Mouse (Mus musculus) kidney, adult 9 months (tissue): ENCODE results near the gene Nlrp3.
"Not testable (repeated sequence)": the region's sequence is repeated elsewhere in the genome, so short reads cannot be mapped to it uniquely, and the experiment has no call there.

ENCODE experiments used
- DNase-seq: peaks from one replicate; pipeline ENCODE4 v3.0.0; 2022

The Nlrp3 gene

DNA sequence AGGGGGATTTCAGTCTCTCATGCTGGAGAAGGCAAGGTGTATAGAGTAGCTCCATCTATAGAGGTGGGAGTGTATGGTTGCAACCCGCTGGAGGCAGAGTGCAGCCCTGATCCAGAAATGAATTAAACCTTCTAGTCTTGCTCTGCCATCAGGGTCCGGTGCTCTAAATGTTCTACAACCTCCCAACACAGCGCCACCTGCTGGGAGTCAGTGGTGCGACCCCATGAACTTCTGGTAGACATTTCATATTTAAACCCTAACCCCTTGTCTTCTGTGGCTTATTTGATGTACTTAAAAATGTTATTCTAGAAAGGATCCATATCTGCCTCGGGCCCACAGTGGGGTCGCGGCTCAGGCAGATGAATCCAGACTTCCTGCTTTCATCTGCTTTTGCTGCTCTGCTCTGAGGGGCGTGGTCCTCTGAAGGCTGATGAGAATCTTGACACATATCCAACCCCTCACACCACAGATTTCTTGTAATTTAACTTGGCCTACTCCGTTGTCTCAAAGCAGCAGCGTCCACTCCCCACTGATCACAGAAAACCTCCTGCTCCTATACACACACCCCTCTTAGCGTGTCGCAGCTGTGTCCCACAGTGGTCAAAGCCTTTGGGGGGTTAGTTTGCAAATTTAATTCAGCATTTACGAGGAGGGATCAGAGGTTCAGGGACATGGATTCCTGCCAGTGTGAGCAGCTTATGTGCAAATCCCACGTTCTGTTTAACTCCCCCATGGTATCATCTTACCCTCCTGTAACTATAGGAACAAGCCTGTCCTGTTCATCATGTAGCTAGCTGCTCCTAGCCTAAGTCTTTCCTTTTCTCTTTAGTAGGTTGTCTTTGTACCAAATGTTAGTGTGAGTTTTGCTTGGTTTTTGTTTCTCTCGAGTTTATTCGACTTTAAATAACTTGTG is 3.9 kb upstream of the Nlrp3 start:
- peak; percentile 31 for DNase-seq

DNA sequence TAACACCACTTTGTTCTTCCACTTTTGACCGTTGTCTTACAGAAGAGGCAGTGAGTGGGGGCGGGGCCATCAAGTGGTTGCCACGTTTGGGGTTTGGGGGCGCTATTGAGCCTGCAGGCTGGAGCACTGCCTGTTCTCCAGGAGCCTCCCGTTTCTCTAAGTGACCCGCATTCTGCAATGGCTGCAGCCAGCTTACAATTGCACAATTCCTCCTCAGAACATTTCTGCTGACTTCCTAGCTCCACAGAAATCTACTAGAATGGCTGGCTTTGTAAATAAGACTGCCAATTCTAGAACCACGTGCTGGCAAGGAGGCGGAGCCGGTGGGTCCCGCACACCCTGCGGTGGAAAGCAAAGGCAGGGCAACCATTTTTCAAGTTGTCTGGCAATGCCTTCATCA is 3.0 kb upstream of the Nlrp3 start:
- DNase-seq: peak; percentile 45

DNA sequence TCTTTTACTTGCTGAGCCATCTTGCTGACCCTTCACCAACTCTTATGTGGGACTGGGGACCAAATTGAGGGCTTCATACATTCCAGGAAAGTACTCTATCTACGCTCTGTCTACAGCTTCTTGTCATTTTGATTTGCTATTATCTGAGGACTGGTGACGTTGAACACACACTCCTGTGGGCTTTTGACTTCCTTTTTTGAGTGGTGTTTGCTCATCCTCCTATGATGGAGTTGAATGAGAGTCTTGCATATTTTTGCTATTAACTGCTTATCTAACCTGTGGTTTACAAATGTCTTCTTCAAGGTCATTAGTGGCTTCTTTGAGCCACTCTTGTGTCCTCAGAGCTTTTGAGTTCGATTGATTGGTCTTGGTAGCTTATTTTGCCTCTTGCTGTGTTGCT is 1.2 kb upstream of the Nlrp3 start:
- DNase-seq: no peak

DNA sequence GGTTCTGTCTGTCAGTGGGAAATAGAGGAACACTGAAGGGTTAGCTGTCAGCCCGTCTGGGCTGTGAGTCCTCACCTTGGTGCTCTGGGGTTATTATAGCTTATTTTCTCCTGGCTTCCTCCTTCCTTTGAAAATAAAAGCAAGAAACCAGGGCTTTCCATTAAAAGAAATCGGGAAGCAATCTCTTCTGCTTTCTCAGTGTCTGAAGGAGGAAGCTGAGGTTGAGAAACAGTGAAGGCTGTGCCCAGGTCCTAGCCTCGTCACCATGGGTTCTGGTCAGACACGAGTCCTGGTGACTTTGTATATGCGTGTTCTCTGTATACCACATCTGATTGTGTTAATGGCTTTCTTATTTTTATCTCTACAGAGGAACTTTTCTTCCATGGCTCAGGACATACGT is 1.1 kb downstream of the Nlrp3 start:
- no peak for DNase-seq

DNA sequence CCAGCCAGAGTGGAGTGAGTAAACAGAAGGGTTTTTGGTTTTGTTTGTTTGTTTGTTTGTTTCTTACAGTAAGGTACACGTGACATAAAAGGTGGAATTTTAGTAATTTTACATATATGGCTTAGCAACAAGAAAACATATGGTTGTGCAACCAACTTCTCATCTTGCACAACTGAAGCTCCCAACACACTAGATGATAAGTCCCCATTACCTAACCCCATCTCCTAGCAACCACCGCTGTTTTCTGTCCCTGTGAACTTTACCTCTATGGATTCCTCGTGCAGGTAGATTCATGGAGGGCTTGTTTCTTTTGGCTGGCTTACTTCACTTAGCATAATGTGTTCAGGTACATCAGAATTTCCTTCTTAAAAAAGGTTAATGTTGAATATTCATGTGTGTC is 2.0 kb downstream of the Nlrp3 start:
- no peak for DNase-seq

DNA sequence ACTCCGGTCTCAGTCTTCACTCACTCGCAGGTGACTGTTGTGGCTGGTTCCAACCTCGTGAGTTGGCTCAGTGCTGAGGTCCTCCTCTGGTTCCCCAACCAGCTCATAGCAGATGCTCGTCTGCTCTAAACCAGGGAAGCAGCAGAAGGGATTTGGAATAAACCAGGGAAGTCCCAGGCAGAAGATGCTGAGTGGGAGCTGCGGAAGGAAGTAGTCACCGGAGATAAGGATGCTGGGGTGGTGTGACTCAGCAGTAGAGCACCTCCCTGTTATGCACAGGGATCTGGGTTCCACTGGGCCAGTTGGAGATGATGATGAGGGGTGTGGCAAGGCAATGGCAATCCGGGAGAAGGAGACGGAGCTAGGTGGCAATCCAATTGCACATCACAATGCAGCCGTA is 2.6 kb downstream of the Nlrp3 start:
- no peak for DNase-seq

DNA sequence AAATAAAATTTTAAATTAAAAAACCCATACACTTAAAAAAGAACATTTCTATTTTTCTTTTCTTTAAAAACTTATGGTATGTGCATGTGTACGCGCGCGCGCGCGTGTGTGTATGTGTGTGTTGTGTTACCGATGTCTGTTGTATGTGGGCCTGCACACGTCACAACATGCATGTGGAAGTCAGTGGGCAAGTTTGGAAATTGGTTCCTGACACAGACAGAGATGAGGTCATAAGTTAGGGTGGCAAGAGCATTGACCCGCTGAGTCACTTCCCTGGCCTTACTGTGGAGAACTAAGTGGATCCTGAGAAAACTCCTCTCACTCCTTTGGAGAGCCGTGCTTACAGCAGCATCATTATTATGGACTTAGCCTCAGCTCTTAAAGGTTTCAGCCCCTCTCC is 12.8 kb downstream of the Nlrp3 start:
- DNase-seq: no peak

DNA sequence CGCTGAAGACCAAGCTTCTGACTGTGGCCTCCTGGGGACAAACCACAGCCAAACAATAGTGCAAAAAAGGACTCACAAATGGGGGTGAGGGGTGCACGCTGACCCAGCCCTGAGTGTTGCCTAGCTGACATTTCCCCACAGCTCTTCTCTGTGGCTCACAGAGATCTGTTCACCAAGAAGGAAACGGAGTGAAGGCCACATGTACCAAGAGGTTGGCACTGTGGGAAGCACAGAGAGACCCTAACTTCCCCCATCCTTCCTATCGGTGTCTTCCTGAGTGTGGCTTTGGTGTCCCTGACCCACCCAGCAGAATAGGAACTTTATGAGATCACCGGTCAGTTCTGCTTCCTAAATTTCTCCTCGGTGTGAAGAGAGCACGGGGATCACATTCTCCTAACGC is 13.2 kb downstream of the Nlrp3 start:
- DNase-seq: no peak

DNA sequence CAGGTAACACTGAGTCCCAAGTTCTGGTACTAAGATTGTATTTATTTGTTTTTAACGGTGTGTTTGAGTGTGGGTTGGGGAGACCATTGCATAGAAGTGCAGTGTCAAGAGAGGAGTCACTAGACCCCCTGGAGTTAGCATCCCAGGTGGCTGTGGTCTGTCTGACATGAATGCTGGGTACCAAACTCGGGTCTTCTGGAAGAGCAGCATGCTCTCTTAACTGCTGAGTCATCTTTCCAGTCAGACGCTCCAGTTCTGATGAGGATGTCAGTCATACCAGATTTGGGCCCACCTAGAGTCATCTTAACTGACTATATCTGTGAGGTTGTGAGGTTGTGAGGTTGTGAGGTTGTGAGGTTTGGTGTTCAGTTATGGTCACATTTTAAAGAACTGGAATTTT is 19.5 kb downstream of the Nlrp3 start:
- DNase-seq: no peak

DNA sequence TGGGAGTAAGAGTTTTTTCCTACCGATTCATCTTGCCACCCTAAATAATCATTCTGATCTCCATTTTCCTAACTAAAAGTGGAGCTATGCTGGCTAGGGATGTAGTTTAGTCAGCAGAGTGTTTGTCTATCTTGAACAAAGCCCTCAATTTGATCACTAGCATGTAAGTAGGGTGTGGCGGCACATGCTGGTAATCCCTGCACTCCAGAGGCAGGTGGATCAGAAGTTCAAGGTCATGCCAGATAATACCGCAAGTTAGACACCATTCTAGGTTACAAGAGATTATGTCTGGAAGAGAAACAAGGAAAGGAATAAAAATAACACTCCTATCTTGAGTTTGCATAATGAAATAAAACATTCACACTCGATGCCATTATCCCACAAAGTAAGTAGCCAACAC is 21.0 kb downstream of the Nlrp3 start:
- no peak for DNase-seq

DNA sequence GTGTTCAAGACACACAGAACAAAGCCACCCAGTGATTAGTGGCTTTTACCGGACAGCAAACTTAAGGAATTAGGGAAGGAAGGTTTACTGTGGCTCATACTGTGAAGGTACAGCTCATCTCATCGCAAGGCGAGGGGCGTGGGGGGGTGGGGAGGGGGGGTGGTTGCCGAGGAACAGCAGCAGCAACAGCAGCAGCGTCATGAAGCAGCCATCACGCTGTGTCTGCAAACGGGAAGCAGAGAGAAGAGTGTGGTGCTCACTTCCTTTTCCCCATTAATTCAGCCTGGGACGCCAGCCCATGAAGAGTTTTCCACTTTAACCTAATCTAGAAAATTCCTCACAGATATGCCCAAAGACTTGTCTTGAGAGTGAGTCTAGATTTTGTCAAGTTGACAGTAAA is 21.5 kb downstream of the Nlrp3 start:
- DNase-seq: no peak

DNA sequence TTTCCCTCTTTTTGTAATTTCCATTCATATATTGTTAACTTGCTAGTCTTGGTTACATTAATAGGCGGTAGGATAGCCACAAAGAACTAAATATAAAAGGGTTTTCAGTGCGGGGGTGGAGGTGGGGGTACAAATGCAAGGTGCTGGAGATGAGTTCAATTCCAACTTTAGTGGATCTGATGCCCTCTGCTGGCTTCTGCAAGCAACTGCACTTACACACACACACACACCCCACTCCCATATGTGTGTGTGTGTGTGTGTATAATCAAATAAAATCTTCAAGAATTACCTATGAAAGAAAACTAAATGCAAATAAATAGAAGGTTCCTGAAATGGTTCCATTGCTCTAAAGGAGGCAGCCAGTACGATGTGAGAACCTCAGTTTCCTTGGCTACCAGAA is 27.9 kb downstream of the Nlrp3 start:
- peak; percentile 8 for DNase-seq

DNA sequence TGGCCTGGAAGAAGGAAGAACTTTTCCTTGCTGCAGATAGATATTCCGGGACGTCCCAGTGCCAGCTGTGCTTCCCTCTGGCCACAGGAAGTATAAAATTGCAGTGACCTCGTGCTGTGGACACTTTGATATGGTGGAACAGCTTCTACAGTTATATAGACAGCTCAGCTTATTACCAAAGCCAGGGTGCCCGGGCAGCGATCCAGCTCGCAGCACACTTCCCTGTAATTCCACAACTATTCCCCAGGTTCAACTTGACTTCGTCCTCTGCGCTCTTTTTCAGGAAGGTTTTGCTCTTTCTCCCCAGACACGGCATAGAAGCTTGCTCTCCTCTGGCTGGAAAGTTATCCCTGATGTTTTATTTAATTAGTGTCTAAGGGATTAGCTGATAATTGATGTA is 34.4 kb downstream of the Nlrp3 start:
- DNase-seq: peak; percentile 9

DNA sequence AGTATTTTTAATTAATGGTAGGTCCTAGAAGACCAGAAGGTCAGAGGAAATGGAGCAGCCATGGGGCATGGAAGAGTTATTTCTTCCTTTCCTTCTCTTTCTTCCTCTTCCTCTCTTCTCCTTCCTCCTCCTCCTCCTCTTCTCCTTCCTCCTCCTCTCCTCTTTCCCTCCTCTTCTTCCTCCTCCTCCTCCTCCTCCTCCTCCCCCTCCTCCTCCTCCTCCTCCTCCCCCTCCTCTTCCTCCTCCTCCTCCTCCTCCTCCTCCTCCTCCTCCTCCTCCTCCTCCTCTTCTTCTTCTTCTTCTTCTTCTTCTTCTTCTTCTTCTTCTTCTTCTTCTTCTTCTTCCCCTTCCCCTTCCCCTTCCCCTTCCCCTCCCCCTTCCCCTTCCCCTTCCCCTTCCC is 34.8 kb downstream of the Nlrp3 start, which contains the start of gene Olfr222:
Gene Olfr222, minus strand, starts transcription at position 101 of the 400 bp plus-strand sequence.
- DNase-seq: not testable (repeated sequence)

DNA sequence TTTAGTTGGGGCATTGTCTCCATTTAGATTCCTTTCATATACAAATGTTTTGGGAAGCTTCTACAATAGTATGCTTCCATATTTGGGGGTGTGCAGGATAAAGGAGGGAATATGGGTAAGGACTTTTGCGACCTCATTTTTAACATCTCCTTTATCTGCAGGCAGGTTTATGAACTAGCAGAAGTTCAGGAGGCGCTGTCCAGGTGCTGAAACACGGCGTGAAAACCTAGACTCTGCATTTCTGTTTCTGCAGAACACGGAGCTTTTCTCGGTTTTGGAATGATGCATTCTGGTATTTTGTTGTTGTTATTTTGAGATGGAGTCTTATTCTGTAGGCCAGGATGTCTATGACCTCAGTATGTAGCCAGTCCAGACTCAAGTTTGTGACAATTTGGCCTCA is 43.2 kb downstream of the Nlrp3 start:
- peak; percentile 17 for DNase-seq

DNA sequence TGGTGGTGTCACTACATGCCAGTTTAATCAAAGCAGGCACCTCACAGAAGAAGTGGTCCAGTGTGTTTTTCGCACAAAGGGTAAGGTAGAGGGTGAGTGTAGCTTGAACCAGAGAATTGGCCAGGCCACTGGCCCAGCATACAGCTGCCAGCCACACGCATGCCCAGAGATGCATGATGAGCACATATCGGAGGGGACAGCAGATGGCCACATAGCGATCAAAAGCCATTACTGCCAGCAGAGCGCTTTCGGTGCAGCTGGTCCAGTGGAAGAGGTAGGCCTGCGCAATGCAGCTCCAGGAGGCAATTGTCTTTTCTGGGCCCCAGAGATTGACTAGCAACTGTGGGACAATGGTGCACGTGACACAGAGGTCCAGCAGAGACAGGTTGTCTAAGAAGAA is 48.1 kb downstream of the Nlrp3 start:
- no peak for DNase-seq

DNA sequence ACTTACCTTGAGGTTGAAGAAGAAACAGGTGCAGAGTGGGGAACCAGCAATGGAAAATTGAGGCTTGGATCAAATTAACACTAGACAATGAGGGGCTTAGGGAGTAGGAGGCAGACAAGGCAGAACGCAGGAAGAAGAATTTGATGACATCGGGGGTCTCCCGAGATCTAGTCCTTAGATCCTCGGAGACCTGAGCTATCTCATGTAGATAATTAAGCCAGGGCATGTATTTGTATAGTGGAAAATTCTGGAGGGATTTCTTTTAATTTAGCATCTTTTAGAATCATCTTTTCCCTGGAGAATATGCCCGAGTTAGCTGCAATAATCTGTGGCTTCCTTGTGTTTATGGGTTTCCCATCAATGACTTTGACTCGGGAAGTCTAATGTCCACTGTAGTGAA is 51.8 kb downstream of the Nlrp3 start, which contains the start of gene Olfr223:
Gene Olfr223, minus strand, starts transcription at position 101 of the 400 bp plus-strand sequence.
- no peak for DNase-seq

DNA sequence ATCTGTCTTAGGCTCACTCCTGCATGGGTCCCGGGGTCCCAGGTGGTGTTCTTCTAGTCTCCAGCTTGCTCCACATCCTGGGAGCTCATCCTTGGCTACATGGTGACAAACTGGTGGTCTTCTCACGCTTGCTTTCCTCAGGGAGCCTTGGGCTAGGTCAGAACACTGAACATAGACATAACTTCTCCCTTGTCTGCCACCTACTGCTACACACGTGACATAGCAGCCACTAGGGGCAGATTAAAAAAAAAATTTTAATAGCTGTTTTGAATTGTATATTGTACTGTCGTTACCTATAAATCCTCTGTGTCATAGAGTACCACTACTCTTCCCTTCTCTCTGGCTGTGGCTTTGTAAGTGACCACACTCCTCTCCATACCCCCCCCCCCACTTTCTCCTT is 54.7 kb downstream of the Nlrp3 start:
- DNase-seq: no peak

DNA sequence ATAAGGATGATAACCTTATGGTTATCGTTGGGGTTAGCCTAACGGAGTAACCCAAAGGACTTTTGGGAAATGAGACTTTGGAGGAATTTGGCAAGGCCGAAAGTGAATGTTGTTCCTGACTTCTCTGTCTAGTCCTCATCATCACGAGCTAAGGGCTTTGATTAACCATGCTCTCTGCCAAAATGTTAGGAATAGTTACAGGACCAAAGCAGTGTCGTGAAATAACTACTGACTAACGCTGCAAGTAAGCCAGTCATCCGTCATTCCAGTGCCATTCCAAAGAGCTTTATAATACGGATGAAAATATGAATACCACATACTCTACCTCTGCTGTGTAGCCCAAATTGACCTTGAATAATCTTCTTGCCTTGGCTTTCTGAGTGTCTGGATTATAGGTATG is 55.6 kb downstream of the Nlrp3 start:
- DNase-seq: no peak

DNA sequence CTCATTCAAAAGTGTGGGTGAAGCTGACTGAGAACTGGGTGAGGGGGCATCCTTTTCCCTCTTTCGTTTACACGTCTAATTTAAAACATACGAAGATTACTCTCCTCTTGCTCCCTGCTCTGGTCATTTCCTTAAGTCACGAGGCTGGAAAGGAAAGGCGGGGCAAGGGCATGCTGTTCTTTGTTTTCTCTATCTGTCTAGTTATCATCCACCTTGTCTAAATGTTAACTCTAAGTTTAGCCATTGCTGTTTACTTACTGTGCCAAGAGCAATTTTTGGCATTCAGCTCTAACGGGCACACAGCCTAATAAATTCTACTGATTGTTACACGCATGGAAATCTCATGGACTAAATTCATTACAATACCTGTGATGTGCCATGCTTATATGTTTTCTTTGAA is 57.8 kb downstream of the Nlrp3 start:
- DNase-seq: peak; percentile 57

DNA sequence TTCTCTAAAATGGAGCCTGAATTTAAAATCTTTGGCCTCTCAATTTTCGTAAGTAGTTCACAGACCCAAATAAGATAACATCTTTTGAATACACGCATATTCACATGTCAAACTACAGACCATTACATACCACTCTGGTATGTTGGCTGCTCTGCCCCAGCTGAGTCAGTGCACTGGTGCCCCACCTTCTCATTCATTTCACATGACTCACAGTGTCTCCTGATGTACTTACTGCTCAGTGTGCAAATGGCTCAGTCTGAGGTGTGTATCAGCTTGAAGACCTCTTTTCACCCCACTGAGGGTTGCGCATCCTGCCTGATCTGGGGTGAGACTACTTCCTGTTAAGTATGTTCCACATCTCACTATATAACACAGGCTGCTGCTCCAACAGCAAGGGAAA is 59.5 kb downstream of the Nlrp3 start:
- DNase-seq: no peak

DNA sequence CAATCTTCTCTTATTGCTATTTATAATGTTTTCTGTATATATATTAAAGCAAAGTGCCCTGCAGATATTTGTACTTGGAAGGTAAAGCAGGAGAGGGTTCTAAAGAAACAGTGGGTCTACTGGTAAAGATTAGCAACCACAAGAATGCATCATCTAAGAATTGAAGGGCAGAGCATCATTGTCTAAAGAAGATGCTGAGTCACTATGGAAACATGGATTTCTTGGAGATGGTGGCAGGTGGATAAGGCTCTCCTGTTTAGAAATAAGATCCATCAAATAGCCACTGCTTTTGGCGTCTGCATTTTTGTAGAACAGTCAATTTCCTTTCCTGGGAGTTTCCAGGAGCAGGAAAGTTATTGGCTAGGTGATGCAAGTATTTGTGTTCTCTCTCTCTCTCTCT is 60.9 kb downstream of the Nlrp3 start:
- DNase-seq: no peak

DNA sequence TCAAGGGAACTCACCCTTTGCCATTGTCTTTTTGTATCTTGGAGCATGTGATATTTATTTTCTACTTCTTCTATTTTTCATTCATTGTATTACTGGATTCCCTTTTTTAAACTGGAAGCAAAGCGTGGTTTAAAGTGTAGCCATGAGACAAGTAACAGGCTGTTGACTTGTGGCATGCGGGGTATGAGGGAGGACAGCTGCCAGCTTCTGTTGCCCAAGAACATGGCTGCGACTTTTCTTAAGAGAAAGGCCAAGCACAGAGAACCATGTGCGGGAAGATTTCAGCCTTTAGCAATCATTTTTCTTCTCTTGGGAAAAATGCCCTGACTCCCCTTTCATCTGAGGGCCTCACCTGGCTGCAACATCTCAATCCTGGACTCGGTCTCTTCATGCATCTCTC is 70.3 kb downstream of the Nlrp3 start:
- no peak for DNase-seq

DNA sequence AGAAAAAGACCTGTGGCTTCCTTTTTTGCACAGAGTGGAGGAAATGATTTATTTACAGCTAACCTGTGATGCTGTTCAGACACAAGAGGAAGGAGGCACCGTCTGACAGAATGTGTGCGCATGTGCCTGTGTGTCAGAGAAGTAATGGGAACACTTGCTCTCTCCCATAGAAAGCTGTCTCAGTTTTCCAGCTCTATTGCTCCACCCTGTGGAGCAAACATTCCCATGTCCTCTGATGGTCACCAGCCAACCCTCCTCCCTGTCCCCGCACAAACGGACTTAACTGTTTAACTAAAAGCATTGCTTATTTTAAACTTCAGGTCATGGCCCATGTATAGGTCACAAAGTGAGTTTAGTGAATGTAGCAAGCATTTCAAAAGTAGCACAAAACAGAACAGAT is 72.8 kb downstream of the Nlrp3 start:
- peak; percentile 29 for DNase-seq
